Mouse (Mus musculus): ENCODE measurements around the gene Slco3a1. TPM values are rescaled to one million over a fixed set of nuclear protein-coding genes. Genes with fewer than 3 reads are reported as not detected.

The Slco3a1 gene
- total and polyA plus RNA-seq, 3 experiments = 0.04 to 0.35 TPM; not detected in 1

DNA sequence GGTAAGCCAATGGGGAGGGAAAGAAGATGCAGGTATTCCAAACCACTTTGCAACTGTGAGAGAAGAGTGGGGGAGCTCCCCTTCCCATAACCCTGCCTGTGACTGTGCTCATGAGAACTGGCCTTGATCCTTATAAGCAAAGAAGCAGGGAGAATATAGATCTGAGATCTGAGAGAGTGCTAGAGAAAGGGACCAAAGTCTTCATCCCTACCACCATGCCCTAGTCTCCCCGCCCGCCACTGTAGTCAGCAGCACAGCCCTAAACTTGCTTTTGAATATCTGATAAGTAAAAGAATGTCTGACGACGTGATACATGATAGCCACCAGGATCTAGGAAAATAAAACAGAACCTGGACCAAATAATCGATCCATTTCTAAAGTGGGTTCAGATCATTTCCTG lies 92.8 kb downstream of the Slco3a1 start:
- H3K4me2 ChIP-seq (ENCODE audit: insufficient read depth, low read depth, poor library complexity, severe bottlenecking) = no peak overlapping the region
- TF ChIP-seq JUND (conservative IDR thresholded peaks at IDR 0.05; ENCODE audit: low read depth, low read length) (no peak), MAX (IDR thresholded peaks at IDR 0.05; ENCODE audit: low read length) (no peak), IRF4 (IDR thresholded peaks at IDR 0.05; ENCODE audit: low read depth, low read length) (no peak), MXI1 (IDR thresholded peaks at IDR 0.05; ENCODE audit: low read depth, low read length) (no peak), ZMIZ1 (IDR thresholded peaks at IDR 0.05; ENCODE audit: low read depth, low read length) (no peak), JUN (IDR thresholded peaks at IDR 0.05; ENCODE audit: insufficient read depth, low read depth, low read length) (no peak), MYC (IDR thresholded peaks at IDR 0.05; ENCODE audit: low read depth, low read length) (no peak), MAFK (IDR thresholded peaks at IDR 0.05; ENCODE audit: insufficient replicate concordance, low read length) (no peak), MEF2A (IDR thresholded peaks at IDR 0.05; ENCODE audit: borderline replicate concordance, low read depth, low read length) (no peak), UBTF (IDR thresholded peaks at IDR 0.05; ENCODE audit: low read depth, low read length) (no peak), EP300 (IDR thresholded peaks at IDR 0.05; ENCODE audit: low read length) (no peak), POLR2AphosphoS2 (IDR thresholded peaks at IDR 0.05; ENCODE audit: low read depth, low read length) (no peak), PAX5 (IDR thresholded peaks at IDR 0.05; ENCODE audit: low read length) (no peak), NRF1 (IDR thresholded peaks at IDR 0.05; ENCODE audit: low read depth, low read length) (no peak), KAT2A (IDR thresholded peaks at IDR 0.05; ENCODE audit: insufficient replicate concordance, low read length) (no peak)
- H3K79me2 ChIP-seq (replicated peaks; ENCODE audit: control insufficient read depth, extremely low read depth, insufficient read depth, poor library complexity, severe bottlenecking) = no peaks in the 10 kb centered on the region
- dilution Hi-C loops (cut with MboI; ENCODE audit: extremely low pct_ligation_motif_present, extremely low pct_unique_long_range_greater_than_20kb, low sequenced_read_pairs) = no loop called here
- in situ Hi-C loops (cut with MboI; ENCODE audit: low pct_ligation_motif_present, low pct_unique_long_range_greater_than_20kb, low sequenced_read_pairs) = no loop called here
- no peaks in the 10 kb centered on the region for H3K27me3 ChIP-seq (replicated peaks)
- H3K4me1 ChIP-seq (ENCODE audit: control insufficient read depth in 1 of 2, insufficient read depth in 2 of 2) = 0 out of 4 replicates have a peak, but pooled peaks cover 0 to 4% of the 10 kb centered on the region in 2 experiments
- H3K36me3 ChIP-seq (replicated peaks in 1 of 2; ENCODE audit: control insufficient read depth in 1 of 2, insufficient read depth in 1 of 2, low read length in 1 of 2) = no peaks in the 10 kb centered on the region
- DNase-seq (ENCODE audit: extremely low read depth) = no peak
- no peak overlapping the region for H3K9ac ChIP-seq (ENCODE audit: insufficient read depth, low read depth)
- no peak overlapping the region for H3K27ac ChIP-seq (ENCODE audit: insufficient read depth, low read depth)
- H3K4me3 ChIP-seq (replicated peaks in 1 of 3; ENCODE audit: low read depth in 2 of 3, low read length in 2 of 3, poor library complexity in 1 of 3) = no peak overlapping the region
- H3K9me3 ChIP-seq (replicated peaks; ENCODE audit: low read length) = peaks cover 37% of the 10 kb centered on the region

DNA sequence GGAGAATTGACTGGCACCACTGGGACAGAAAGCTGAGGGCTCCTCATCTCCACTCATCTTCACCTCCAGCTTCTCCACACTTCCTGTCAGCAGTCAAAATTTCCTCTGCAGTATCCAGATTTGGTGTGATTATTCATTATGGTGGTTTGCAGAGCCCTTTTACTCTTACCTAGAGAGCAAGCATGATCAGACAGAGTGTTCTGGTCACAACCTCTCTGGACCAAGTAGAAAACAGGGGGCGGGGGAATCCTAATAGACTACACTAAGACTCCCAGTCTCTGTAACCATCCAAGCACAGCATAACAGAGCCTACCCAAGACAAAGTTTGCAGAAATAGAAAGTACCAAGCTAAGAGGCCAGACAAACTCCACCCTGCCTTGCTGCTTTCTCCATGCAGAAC lies 93.4 kb downstream of the Slco3a1 start:
- dilution Hi-C loops (cut with MboI; ENCODE audit: extremely low pct_ligation_motif_present, extremely low pct_unique_long_range_greater_than_20kb, low sequenced_read_pairs) (no loop called here), in situ Hi-C loops (cut with MboI; ENCODE audit: low pct_ligation_motif_present, low pct_unique_long_range_greater_than_20kb, low sequenced_read_pairs) (no loop called here)
- Histone ChIP-seq H3K79me2 (replicated peaks; ENCODE audit: control insufficient read depth, extremely low read depth, insufficient read depth, poor library complexity, severe bottlenecking) (no peaks in the 10 kb centered on the region), H3K9ac (ENCODE audit: insufficient read depth, low read depth) (no peak overlapping the region), H3K4me2 (ENCODE audit: insufficient read depth, low read depth, poor library complexity, severe bottlenecking) (no peak overlapping the region), H3K27me3 (replicated peaks) (no peaks in the 10 kb centered on the region), H3K27ac (ENCODE audit: insufficient read depth, low read depth) (no peak overlapping the region), H3K36me3 (replicated peaks in 1 of 2; ENCODE audit: control insufficient read depth in 1 of 2, insufficient read depth in 1 of 2, low read length in 1 of 2) (no peaks in the 10 kb centered on the region), H3K4me3 (replicated peaks in 1 of 3; ENCODE audit: low read depth in 2 of 3, low read length in 2 of 3, poor library complexity in 1 of 3) (no peak overlapping the region), H3K4me1 (ENCODE audit: control insufficient read depth in 1 of 2, insufficient read depth in 2 of 2) (0 out of 4 replicates have a peak, but pooled peaks cover 0 to 4% of the 10 kb centered on the region in 2 experiments), H3K9me3 (replicated peaks; ENCODE audit: low read length) (peaks cover 36% of the 10 kb centered on the region)
- TF ChIP-seq ZMIZ1 (IDR thresholded peaks at IDR 0.05; ENCODE audit: low read depth, low read length) = no peak
- no peak for TF ChIP-seq NELFE (IDR thresholded peaks at IDR 0.05; ENCODE audit: low read depth, low read length)
- TF ChIP-seq TBP (conservative IDR thresholded peaks at IDR 0.05; ENCODE audit: low read depth, low read length) = no peak
- no peak for TF ChIP-seq PAX5 (IDR thresholded peaks at IDR 0.05; ENCODE audit: low read length)
- TF ChIP-seq JUN (IDR thresholded peaks at IDR 0.05; ENCODE audit: insufficient read depth, low read depth, low read length) = no peak
- TF ChIP-seq CHD2 (IDR thresholded peaks at IDR 0.05; ENCODE audit: low read length) = no peak
- no peak for TF ChIP-seq MAX (IDR thresholded peaks at IDR 0.05; ENCODE audit: low read length)
- TF ChIP-seq USF1 (IDR thresholded peaks at IDR 0.05; ENCODE audit: low read depth, low read length) = no peak
- no peak for TF ChIP-seq UBTF (IDR thresholded peaks at IDR 0.05; ENCODE audit: low read depth, low read length)
- DNase-seq (ENCODE audit: extremely low read depth) = no peak
